Mouse (Mus musculus): Measurements from ENCODE around the gene Tmem30c.

DNA sequence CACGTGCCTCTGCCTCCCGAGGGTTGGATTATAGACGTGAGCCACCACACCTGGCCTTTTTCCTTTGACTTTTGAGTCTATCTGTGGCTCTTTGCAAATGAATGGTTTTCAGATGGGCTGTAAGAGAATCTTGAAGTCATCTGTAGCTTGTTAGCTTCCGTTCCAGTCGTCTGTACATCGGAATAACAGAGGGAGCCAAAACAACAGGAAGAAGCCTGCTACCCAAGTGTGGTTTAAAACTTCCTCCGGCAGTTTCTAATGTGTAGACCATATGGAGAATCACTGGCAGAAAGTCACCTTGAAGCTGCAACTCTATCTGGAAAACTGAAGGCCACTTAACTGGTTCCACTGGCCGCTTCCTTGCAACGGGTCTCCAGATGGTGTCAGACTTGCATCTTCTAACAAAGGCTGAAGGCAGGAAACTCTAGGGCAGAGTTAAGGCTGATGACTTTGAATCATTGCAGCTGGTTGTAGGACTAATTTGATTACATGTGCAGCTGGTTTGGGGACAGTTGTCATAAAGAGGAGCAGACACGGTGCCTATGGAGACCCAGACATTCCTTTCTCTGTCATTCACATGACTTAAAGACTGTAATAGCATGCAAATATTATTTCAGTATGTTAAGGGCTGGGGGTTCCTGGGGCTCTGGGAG lies 49.3 kb downstream of the Tmem30c start:
- TF ChIP-seq CTCF (IDR thresholded peaks at IDR 0.05; ENCODE audit: control insufficient read depth, insufficient read depth, low read length) (no peak), POLR2A (IDR thresholded peaks at IDR 0.05; ENCODE audit: borderline replicate concordance, control insufficient read depth, low read depth, low read length) (no peak)

All from bone marrow, adult 2 months (tissue).